Mouse (Mus musculus) CH12.LX (cell line): Measurements from ENCODE around the gene Gm14744. TPM values are rescaled to one million over a fixed set of nuclear protein-coding genes. Genes with fewer than 3 reads are reported as not detected.

Experiments used
- polyA plus RNA-seq: library from polyadenylated mRNA; unstranded; fragments of >175 nt; gene quantifications from 2 replicates; pipeline ENCODE4 v1.2.1, GENCODE M21; 2012; ENCODE audit warnings: low read depth; ENCODE audit not compliant: insufficient read length
- total RNA-seq, 2 experiments: library from RNA; depleted of rRNA; stranded (reverse); fragments of 300-350 nt in 1 of 2; fragments of >200 nt in 1 of 2; gene quantifications; 2 replicates each; pipeline ENCODE4 v1.2.3; 2012 to 2014

Gm14744 gene
- total and polyA plus RNA-seq, 3 experiments, result not detected

Other genes starting within 250 kb of the Gm14744 start
- 10.4 and 10.9 TPM in 2 replicates for gene Prkx, start 68.5 kb upstream of the Gm14744 start, total RNA-seq (2012; rRNA removed)
- 11.5 and 13.0 TPM in 2 replicates for gene Prkx, start 68.5 kb upstream of the Gm14744 start, total RNA-seq (2014; rRNA removed)
- 12.0 and 15.2 TPM in 2 replicates for gene Prkx, start 68.5 kb upstream of the Gm14744 start, polyA plus RNA-seq
- gene Pbsn, start 11.1 kb upstream of the Gm14744 start, total RNA-seq (2012; rRNA removed), result not detected in 2 replicates
- not detected in 2 replicates for gene Pbsn, start 11.1 kb upstream of the Gm14744 start, total RNA-seq (2014; rRNA removed)
- not detected in 2 replicates for gene Pbsn, start 11.1 kb upstream of the Gm14744 start, polyA plus RNA-seq
- not detected in 2 replicates for gene 5430402E10Rik, start 60.3 kb downstream of the Gm14744 start, total RNA-seq (2012; rRNA removed)
- gene 5430402E10Rik, start 60.3 kb downstream of the Gm14744 start, total RNA-seq (2014; rRNA removed), result not detected in 2 replicates
- gene 5430402E10Rik, start 60.3 kb downstream of the Gm14744 start, polyA plus RNA-seq, result not detected in 2 replicates
- gene Obp1a, start 226.6 kb downstream of the Gm14744 start, total RNA-seq (2012; rRNA removed), result not detected in 2 replicates
- gene Obp1a, start 226.6 kb downstream of the Gm14744 start, total RNA-seq (2014; rRNA removed), result not detected in 2 replicates
- gene Obp1a, start 226.6 kb downstream of the Gm14744 start, polyA plus RNA-seq, result not detected in 2 replicates